Mouse (Mus musculus): ENCODE data around the gene Col23a1. TPM values are rescaled to one million over a fixed set of nuclear protein-coding genes. Genes with fewer than 3 reads are reported as not detected.
"Not testable (repeated sequence)": the region's sequence is repeated elsewhere in the genome, so short reads cannot be mapped to it uniquely, and the experiment has no call there.

The Col23a1 gene
- polyA plus RNA-seq, 1 experiment, result 1.5 TPM

GRCm38 (mm10) chr11:51614256-51614655 lies 324.5 kb downstream of the Col23a1 start:
- H3K27ac ChIP-seq (ENCODE audit: insufficient read depth, low read depth, low read length), result no peak overlapping the region
- H3K36me3 ChIP-seq (ENCODE audit: control insufficient read depth, insufficient read depth, low read length), result no peaks in the 10 kb centered on the region
- peaks cover 11% of the 10 kb centered on the region; the same call in 1 of the 2 replicates for H3K4me1 ChIP-seq (ENCODE audit: control insufficient read depth, insufficient read depth, low read length)
- no peak for DNase-seq
- WGBS, result 88% methylated on average over 8 of the region's 8 CpGs
- H3K4me3 ChIP-seq (ENCODE audit: insufficient read depth, low read depth, low read length), result no peak overlapping the region
- H3K27me3 ChIP-seq (replicated peaks; ENCODE audit: control insufficient read depth, insufficient read depth, low read length), result no peaks in the 10 kb centered on the region
- TF ChIP-seq CTCF (conservative IDR thresholded peaks at IDR 0.05; ENCODE audit: insufficient read depth, insufficient read length, low read depth, low read length) (no peak), POLR2A (IDR thresholded peaks at IDR 0.05; ENCODE audit: low read depth, low read length) (no peak)

- no peak overlapping the region; the same call in 1 of the 2 replicates for H3K4me3 ChIP-seq (ENCODE audit: insufficient read depth, low read depth, low read length)
- H3K27me3 ChIP-seq (replicated peaks; ENCODE audit: control insufficient read depth, insufficient read depth, low read length), result no peaks in the 10 kb centered on the region
- WGBS, result 15% methylated on average over 7 of the region's 7 CpGs
- TF ChIP-seq POLR2A (IDR thresholded peaks at IDR 0.05; ENCODE audit: low read depth, low read length), result no peak
- H3K36me3 ChIP-seq (ENCODE audit: control insufficient read depth, insufficient read depth, low read length), result no peaks in the 10 kb centered on the region
- peak; percentile 49 for DNase-seq
- H3K4me1 ChIP-seq (ENCODE audit: control insufficient read depth, insufficient read depth, low read length), result peaks cover 11% of the 10 kb centered on the region; the same call in 1 of the 2 replicates
- peak overlapping the region; percentile 98 for H3K27ac ChIP-seq (ENCODE audit: insufficient read depth, low read depth, low read length)
These were observed 325.4 kb downstream of the Col23a1 start for GRCm38 (mm10) chr11:51615129-51615528.

- Histone ChIP-seq H3K4me1 (ENCODE audit: control insufficient read depth, insufficient read depth, low read length) (peaks cover 11% of the 10 kb centered on the region; the same call in 1 of the 2 replicates), H3K36me3 (ENCODE audit: control insufficient read depth, insufficient read depth, low read length) (no peaks in the 10 kb centered on the region), H3K27me3 (replicated peaks; ENCODE audit: control insufficient read depth, insufficient read depth, low read length) (no peaks in the 10 kb centered on the region), H3K27ac (ENCODE audit: insufficient read depth, low read depth, low read length) (peak overlapping the region; percentile 98), H3K4me3 (ENCODE audit: insufficient read depth, low read depth, low read length) (peak overlapping the region; percentile 68)
- peak; percentile 90 for DNase-seq
- TF ChIP-seq POLR2A (IDR thresholded peaks at IDR 0.05; ENCODE audit: low read depth, low read length) (peak; percentile 89), CTCF (conservative IDR thresholded peaks at IDR 0.05; ENCODE audit: insufficient read depth, insufficient read length, low read depth, low read length) (no peak)
- WGBS, result 1% methylated on average over 14 of the region's 14 CpGs
These were observed 325.9 kb downstream of the Col23a1 start for GRCm38 (mm10) chr11:51615601-51616000.

- not testable (repeated sequence) for H3K36me3 ChIP-seq (ENCODE audit: control insufficient read depth, insufficient read depth, low read length); DNase-seq; H3K27me3 ChIP-seq (replicated peaks; ENCODE audit: control insufficient read depth, insufficient read depth, low read length); H3K4me3 ChIP-seq (ENCODE audit: insufficient read depth, low read depth, low read length); H3K27ac ChIP-seq (ENCODE audit: insufficient read depth, low read depth, low read length)
- WGBS, result 89% methylated on average over 7 of the region's 7 CpGs
- H3K4me1 ChIP-seq (ENCODE audit: control insufficient read depth, insufficient read depth, low read length), result peaks cover 11% of the 10 kb centered on the region; the same call in 1 of the 2 replicates
These were observed 326.4 kb downstream of the Col23a1 start for GRCm38 (mm10) chr11:51616113-51616512.

GRCm38 (mm10) chr11:51617693-51618092 lies 328.0 kb downstream of the Col23a1 start:
- DNase-seq, result peak; percentile 85
- peaks cover 11% of the 10 kb centered on the region; the same call in 1 of the 2 replicates for H3K4me1 ChIP-seq (ENCODE audit: control insufficient read depth, insufficient read depth, low read length)
- H3K36me3 ChIP-seq (ENCODE audit: control insufficient read depth, insufficient read depth, low read length), result no peaks in the 10 kb centered on the region
- no peak overlapping the region for H3K27ac ChIP-seq (ENCODE audit: insufficient read depth, low read depth, low read length)
- no peak overlapping the region for H3K4me3 ChIP-seq (ENCODE audit: insufficient read depth, low read depth, low read length)
- TF ChIP-seq POLR2A (IDR thresholded peaks at IDR 0.05; ENCODE audit: low read depth, low read length) (no peak), CTCF (conservative IDR thresholded peaks at IDR 0.05; ENCODE audit: insufficient read depth, insufficient read length, low read depth, low read length) (peak; percentile 90)
- no peaks in the 10 kb centered on the region for H3K27me3 ChIP-seq (replicated peaks; ENCODE audit: control insufficient read depth, insufficient read depth, low read length)
- 2% methylated on average over 4 of the region's 4 CpGs for WGBS

- Histone ChIP-seq H3K27ac (ENCODE audit: insufficient read depth, low read depth, low read length) (peak overlapping the region; percentile 28; the same call in 1 of the 2 replicates), H3K27me3 (replicated peaks; ENCODE audit: control insufficient read depth, insufficient read depth, low read length) (no peaks in the 10 kb centered on the region), H3K4me1 (ENCODE audit: control insufficient read depth, insufficient read depth, low read length) (peaks cover 11% of the 10 kb centered on the region; the same call in 1 of the 2 replicates), H3K4me3 (ENCODE audit: insufficient read depth, low read depth, low read length) (peak overlapping the region; percentile 17; the same call in 1 of the 2 replicates), H3K36me3 (ENCODE audit: control insufficient read depth, insufficient read depth, low read length) (no peaks in the 10 kb centered on the region; the same call in 1 of the 2 replicates)
- 50% methylated on average over 8 of the region's 8 CpGs for WGBS
- no peak for DNase-seq
- TF ChIP-seq CTCF (conservative IDR thresholded peaks at IDR 0.05; ENCODE audit: insufficient read depth, insufficient read length, low read depth, low read length), result no peak
These were observed 329.2 kb downstream of the Col23a1 start for GRCm38 (mm10) chr11:51618894-51619408.

GRCm38 (mm10) chr11:51619409-51620060 lies 329.8 kb downstream of the Col23a1 start, which contains the start of gene Nhp2:
Gene Nhp2, plus strand, starts transcription at chr11:51619735.
- Histone ChIP-seq H3K27me3 (replicated peaks; ENCODE audit: control insufficient read depth, insufficient read depth, low read length) (no peaks in the 10 kb centered on the region), H3K36me3 (ENCODE audit: control insufficient read depth, insufficient read depth, low read length) (no peaks in the 10 kb centered on the region; the same call in 1 of the 2 replicates), H3K4me3 (ENCODE audit: insufficient read depth, low read depth, low read length) (peak within 1 kb of the TSS; percentile 86), H3K27ac (ENCODE audit: insufficient read depth, low read depth, low read length) (peak within 1 kb of the TSS; percentile 28; the same call in 1 of the 2 replicates), H3K4me1 (ENCODE audit: control insufficient read depth, insufficient read depth, low read length) (peaks cover 10% of the 10 kb centered on the region; the same call in 1 of the 2 replicates)
- under 1% methylated on average over 51 of the region's 51 CpGs for WGBS
- TF ChIP-seq CTCF (conservative IDR thresholded peaks at IDR 0.05; ENCODE audit: insufficient read depth, insufficient read length, low read depth, low read length) (no peak), POLR2A (IDR thresholded peaks at IDR 0.05; ENCODE audit: low read depth, low read length) (no peak)
- DNase-seq, result peak; percentile 99

Measured in kidney, adult 2 months (tissue).